Mouse (Mus musculus) hindlimb bud, embryonic 11.5 days (tissue): ENCODE results near the gene Tatdn2.
A peak's percentile ranks its signal among the peaks of the same experiment; 100 is the strongest.
"Not testable (repeated sequence)": the region's sequence is repeated elsewhere in the genome, so short reads cannot be mapped to it uniquely, and the experiment has no call there.

Experiments
- DNase-seq: peaks from one replicate; pipeline ENCODE4 v3.0.0-alpha.2; 2012; ENCODE audit warnings: low read depth, low spot score; ENCODE audit errors: extremely low spot score

The Tatdn2 gene

GRCm38 (mm10) chr6:113712718-113713117, 15.9 kb downstream of the Tatdn2 start:
- no peak for DNase-seq

- DNase-seq = not testable (repeated sequence)
Observed at GRCm38 (mm10) chr6:113713389-113713788, 16.5 kb downstream of the Tatdn2 start.

- DNase-seq = no peak
Observed at GRCm38 (mm10) chr6:113714276-113714675, 17.4 kb downstream of the Tatdn2 start.

GRCm38 (mm10) chr6:113714797-113715196, 17.9 kb downstream of the Tatdn2 start:
- no peak for DNase-seq

GRCm38 (mm10) chr6:113717541-113717940, 20.7 kb downstream of the Tatdn2 start:
- no peak for DNase-seq

- no peak for DNase-seq
Observed at GRCm38 (mm10) chr6:113719878-113720277, 23.0 kb downstream of the Tatdn2 start, which contains the start of gene Ghrl. Gene Ghrl (minus strand): TSS chr6:113719880.

GRCm38 (mm10) chr6:113721061-113721460, 24.2 kb downstream of the Tatdn2 start:
- DNase-seq = no peak

GRCm38 (mm10) chr6:113728181-113728580, 31.3 kb downstream of the Tatdn2 start:
- DNase-seq = no peak

- no peak for DNase-seq
Observed at GRCm38 (mm10) chr6:113731296-113731695, 34.4 kb downstream of the Tatdn2 start.

GRCm38 (mm10) chr6:113737318-113738046, 40.6 kb downstream of the Tatdn2 start:
- no peak for DNase-seq

- peak; percentile 74 for DNase-seq
Observed at GRCm38 (mm10) chr6:113740236-113741217, 43.7 kb downstream of the Tatdn2 start, which contains the start of gene Sec13. Gene Sec13 (minus strand): TSS chr6:113740743.

- DNase-seq = no peak
Observed at GRCm38 (mm10) chr6:113741425-113741824, 44.6 kb downstream of the Tatdn2 start.

GRCm38 (mm10) chr6:113742321-113742720, 45.5 kb downstream of the Tatdn2 start:
- no peak for DNase-seq

GRCm38 (mm10) chr6:113743111-113743510, 46.3 kb downstream of the Tatdn2 start:
- DNase-seq = no peak

- DNase-seq = no peak
Observed at GRCm38 (mm10) chr6:113745117-113745516, 48.3 kb downstream of the Tatdn2 start.

- no peak for DNase-seq
Observed at GRCm38 (mm10) chr6:113747284-113747683, 50.4 kb downstream of the Tatdn2 start.

- no peak for DNase-seq
Observed at GRCm38 (mm10) chr6:113748351-113748750, 51.5 kb downstream of the Tatdn2 start.

GRCm38 (mm10) chr6:113749119-113749685, 52.4 kb downstream of the Tatdn2 start:
- no peak for DNase-seq
